Mouse (Mus musculus) midbrain, embryonic 14.5 days (tissue): ENCODE measurements around the gene Mbip. TPM values are rescaled to one million over a fixed set of nuclear protein-coding genes. Genes with fewer than 3 reads are reported as not detected.

Experiments
- ATAC-seq: fragments of 200-750 bp; cut with Nextera tagmentation; 2 replicates; pipeline ENCODE4 v1.8.0; 2017; ENCODE audit warnings: moderate number of reproducible peaks, moderate library complexity; ENCODE audit not compliant: low FRiP score, low TSS enrichment
- DNase-seq: peaks from one replicate; pipeline ENCODE4 v3.0.0-alpha.2; 2015
- H3K27ac ChIP-seq: fragments of 300-500 bp; sonication (generic); replicated peaks from 2 replicates; pipeline ENCODE4 v1.5.1; 2014; ENCODE audit warnings: mild to moderate bottlenecking, low read depth, low read length, moderate library complexity
- H3K27me3 ChIP-seq: fragments of 300-500 bp; sonication (generic); 2 replicates; pipeline ENCODE4 v1.6.1; 2014; ENCODE audit warnings: low read length, control low read depth, mixed read lengths; ENCODE audit not compliant: control insufficient read depth, insufficient read depth
- H3K36me3 ChIP-seq: fragments of 300-500 bp; sonication (generic); 2 replicates; pipeline ENCODE4 v1.6.1; 2014; ENCODE audit warnings: low read length, control low read depth; ENCODE audit not compliant: control insufficient read depth, insufficient read depth
- H3K4me1 ChIP-seq: fragments of 300-500 bp; sonication (generic); 2 replicates; pipeline ENCODE4 v1.6.1; 2014; ENCODE audit warnings: mild to moderate bottlenecking, antibody characterized with exemption, low read length, control low read depth; ENCODE audit not compliant: control insufficient read depth, insufficient read depth
- H3K4me2 ChIP-seq: fragments of 300-500 bp; sonication (generic); 2 replicates; pipeline ENCODE4 v1.6.1; 2014; ENCODE audit warnings: mild to moderate bottlenecking, low read length, moderate library complexity
- H3K4me3 ChIP-seq: fragments of 300-500 bp; sonication (generic); replicated peaks from 2 replicates; pipeline ENCODE4 v1.5.1; 2014; ENCODE audit warnings: low read depth, low read length
- H3K9ac ChIP-seq: fragments of 300-500 bp; sonication (generic); replicated peaks from 2 replicates; pipeline ENCODE4 v1.6.1; 2014; ENCODE audit warnings: mild to moderate bottlenecking, low read length, moderate library complexity
- H3K9me3 ChIP-seq: fragments of 300-500 bp; sonication (generic); 2 replicates; pipeline ENCODE4 v1.6.1; 2016; ENCODE audit warnings: low read length, control low read depth, mixed read lengths; ENCODE audit not compliant: control insufficient read depth
- WGBS: fragments of 180-500 bp; shearing (Covaris S2); extraction: QIAGEN DNeasy Blood & Tissue Kit; methylation state at CpG from one replicate; pipeline ENCODE4 v1.1.7; 2014; 5-methylcytosine and 5-hydroxymethylcytosine counted together
- polyA plus RNA-seq: library from polyadenylated mRNA; unstranded; fragments of >200 nt; fragmentation: Nextera tagmentation; extraction: Ambion mirVana; gene quantifications from 2 replicates; pipeline ENCODE4 v1.2.1, GENCODE M21; 2014

Gene Mbip
- polyA plus RNA-seq, 1 experiment from 2014 or later, result 45.4 TPM

GRCm38 (mm10) chr12:56325851-56326250 is 19.8 kb downstream of the Mbip start:
- H3K4me2 ChIP-seq, result no peak overlapping the region
- no peak overlapping the region for H3K4me3 ChIP-seq
- no peak for DNase-seq
- no peak overlapping the region for H3K9ac ChIP-seq
- peaks cover 37% of the 10 kb centered on the region for H3K36me3 ChIP-seq
- no peaks in the 10 kb centered on the region for H3K4me1 ChIP-seq
- 96% methylated on average over 1 of the region's 1 CpGs for WGBS
- ATAC-seq, result no peak
- no peak overlapping the region for H3K27ac ChIP-seq
- no peaks in the 10 kb centered on the region for H3K27me3 ChIP-seq
- H3K9me3 ChIP-seq, result no peaks in the 10 kb centered on the region

- Histone ChIP-seq H3K27ac (no peak overlapping the region), H3K4me2 (no peak overlapping the region), H3K9ac (no peak overlapping the region), H3K9me3 (no peaks in the 10 kb centered on the region), H3K27me3 (no peaks in the 10 kb centered on the region), H3K4me3 (no peak overlapping the region), H3K36me3 (no peaks in the 10 kb centered on the region), H3K4me1 (no peaks in the 10 kb centered on the region)
- no peak for DNase-seq
- 88% methylated on average over 4 of the region's 4 CpGs for WGBS
- ATAC-seq, result no peak
These were observed 26.8 kb downstream of the Mbip start for GRCm38 (mm10) chr12:56318941-56319340.

GRCm38 (mm10) chr12:56318059-56318458 is 27.6 kb downstream of the Mbip start:
- Histone ChIP-seq H3K4me1 (no peaks in the 10 kb centered on the region), H3K36me3 (no peaks in the 10 kb centered on the region), H3K27ac (no peak overlapping the region), H3K4me3 (no peak overlapping the region), H3K9me3 (no peaks in the 10 kb centered on the region), H3K4me2 (no peak overlapping the region), H3K9ac (no peak overlapping the region), H3K27me3 (no peaks in the 10 kb centered on the region)
- WGBS, result 77% methylated on average over 8 of the region's 8 CpGs
- DNase-seq (no peak), ATAC-seq (no peak)

DNA sequence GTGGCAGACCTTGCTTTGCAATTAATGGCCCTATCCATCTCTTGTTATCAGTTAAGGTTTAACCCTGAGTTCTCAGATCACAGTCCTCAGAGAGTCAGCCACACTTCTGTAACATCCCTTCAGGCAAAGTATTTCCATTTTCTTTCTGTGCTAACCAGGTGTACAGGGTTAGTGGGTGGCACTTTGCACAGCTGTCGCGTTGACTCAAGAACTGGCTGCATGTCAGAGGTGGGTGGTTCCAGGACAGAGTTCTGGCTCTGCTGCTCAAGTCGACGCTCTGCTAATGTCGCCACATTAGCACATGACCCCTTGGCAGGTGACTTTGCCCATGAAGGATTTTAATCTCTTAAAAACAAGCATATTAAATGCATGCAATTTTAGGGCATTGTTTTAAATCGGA is 39.9 kb downstream of the Mbip start:
- Histone ChIP-seq H3K4me1 (no peaks in the 10 kb centered on the region), H3K9me3 (no peaks in the 10 kb centered on the region), H3K9ac (no peak overlapping the region), H3K4me2 (no peak overlapping the region), H3K27me3 (no peaks in the 10 kb centered on the region), H3K27ac (no peak overlapping the region), H3K36me3 (no peaks in the 10 kb centered on the region), H3K4me3 (no peak overlapping the region)
- ATAC-seq (no peak), DNase-seq (no peak)
- 78% methylated on average over 6 of the region's 6 CpGs for WGBS

- ATAC-seq (peak; percentile 34), DNase-seq (no peak)
- H3K4me3 ChIP-seq, result peak overlapping the region; percentile 33
- no peaks in the 10 kb centered on the region for H3K27me3 ChIP-seq
- peak overlapping the region; percentile 32 for H3K9ac ChIP-seq
- no peaks in the 10 kb centered on the region for H3K36me3 ChIP-seq
- peaks cover 9% of the 10 kb centered on the region; the same call in 1 of the 2 replicates for H3K4me1 ChIP-seq
- 29% methylated on average over 4 of the region's 4 CpGs for WGBS
- H3K4me2 ChIP-seq, result peak overlapping the region; percentile 58
- H3K9me3 ChIP-seq, result no peaks in the 10 kb centered on the region
- no peak overlapping the region for H3K27ac ChIP-seq
These were observed 43.2 kb downstream of the Mbip start for GRCm38 (mm10) chr12:56302321-56303017.

DNA sequence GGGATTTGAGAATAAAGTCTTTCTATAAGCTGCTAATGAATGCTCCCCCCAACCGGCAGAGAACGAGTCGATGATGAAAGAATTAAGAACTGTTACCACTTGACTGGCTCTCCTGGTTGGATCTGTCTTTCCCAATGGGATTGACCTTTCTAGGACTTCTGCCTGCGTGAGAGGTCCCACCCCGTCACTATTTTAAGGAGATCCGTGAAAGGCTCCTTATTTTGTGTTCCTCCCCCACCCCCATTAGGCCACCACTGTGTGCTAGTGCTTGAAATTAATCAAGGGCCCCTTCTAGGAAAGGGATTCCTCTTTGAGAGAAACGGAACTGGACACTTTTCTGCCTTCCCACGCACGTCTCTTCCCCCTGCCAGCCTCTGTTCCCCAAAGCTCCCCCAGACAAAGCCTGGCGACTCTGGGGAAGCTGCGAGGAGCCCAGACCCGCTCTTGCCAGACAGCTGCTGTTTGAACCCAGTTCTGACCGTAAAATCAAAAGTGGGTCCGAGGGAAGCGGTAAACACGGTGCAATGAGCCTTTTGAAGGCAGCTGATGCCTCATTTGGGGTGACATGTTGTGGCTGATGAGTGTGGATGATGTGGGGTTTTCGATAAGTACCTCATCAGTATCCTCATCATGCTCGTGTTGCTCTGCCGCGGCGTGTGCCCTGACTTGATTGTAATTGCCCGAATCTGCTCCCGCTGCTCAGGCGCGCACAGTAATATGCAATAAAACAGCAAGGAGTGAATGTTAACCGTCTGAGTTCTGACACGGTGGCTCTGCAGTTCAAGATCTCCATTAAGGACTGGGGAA is 44.0 kb downstream of the Mbip start:
- DNase-seq (peak; percentile 73), ATAC-seq (peak; percentile 80)
- no peaks in the 10 kb centered on the region for H3K9me3 ChIP-seq
- WGBS, result 7% methylated on average over 27 of the region's 27 CpGs
- H3K27me3 ChIP-seq, result no peaks in the 10 kb centered on the region
- H3K9ac ChIP-seq, result peak overlapping the region; percentile 32
- peaks cover 9% of the 10 kb centered on the region; the same call in 1 of the 2 replicates for H3K4me1 ChIP-seq
- H3K4me3 ChIP-seq, result peak overlapping the region; percentile 33
- peak overlapping the region; percentile 37 for H3K27ac ChIP-seq
- H3K36me3 ChIP-seq, result no peaks in the 10 kb centered on the region
- peak overlapping the region; percentile 58 for H3K4me2 ChIP-seq

DNA sequence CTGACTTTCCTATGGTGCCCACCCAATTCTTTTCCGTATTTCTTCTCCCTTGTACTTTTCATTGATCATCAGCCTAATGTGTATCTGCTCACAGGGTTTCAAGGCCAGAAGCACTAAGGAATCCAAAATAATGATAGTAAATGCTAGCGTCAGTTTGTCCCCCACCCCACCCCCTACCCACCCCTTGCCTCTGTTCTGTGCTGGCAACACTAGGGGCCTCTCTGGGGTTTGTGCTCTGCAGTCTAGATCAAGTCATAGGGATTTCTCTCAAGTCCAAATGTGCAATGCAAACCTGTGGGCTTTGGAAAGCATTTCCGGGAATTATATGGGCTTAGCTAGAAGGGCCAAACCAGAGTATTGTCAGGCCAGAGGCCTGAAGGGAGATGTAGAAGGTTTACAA is 46.1 kb downstream of the Mbip start:
- Histone ChIP-seq H3K4me1 (peaks cover 9% of the 10 kb centered on the region; the same call in 1 of the 2 replicates), H3K9me3 (no peaks in the 10 kb centered on the region), H3K27ac (no peak overlapping the region), H3K4me3 (no peak overlapping the region), H3K9ac (no peak overlapping the region), H3K4me2 (no peak overlapping the region), H3K27me3 (no peaks in the 10 kb centered on the region), H3K36me3 (no peaks in the 10 kb centered on the region)
- ATAC-seq, result no peak
- DNase-seq, result no peak
- WGBS, result 66% methylated on average over 3 of the region's 3 CpGs

- Histone ChIP-seq H3K27me3 (no peaks in the 10 kb centered on the region), H3K9me3 (no peaks in the 10 kb centered on the region), H3K27ac (no peak overlapping the region), H3K4me2 (no peak overlapping the region), H3K4me3 (no peak overlapping the region), H3K4me1 (peaks cover 9% of the 10 kb centered on the region; the same call in 1 of the 2 replicates), H3K9ac (no peak overlapping the region), H3K36me3 (no peaks in the 10 kb centered on the region)
- 48% methylated on average over 1 of the region's 1 CpGs for WGBS
- ATAC-seq (no peak), DNase-seq (no peak)
These were observed 46.8 kb downstream of the Mbip start for GRCm38 (mm10) chr12:56298919-56299318.
